Mouse (Mus musculus): ENCODE results near the gene Zmat1.
"Not testable (repeated sequence)": the region's sequence is repeated elsewhere in the genome, so short reads cannot be mapped to it uniquely, and the experiment has no call there.

- not testable (repeated sequence) for TF ChIP-seq CTCF (IDR thresholded peaks at IDR 0.05; ENCODE audit: low read depth, low read length); POLR2A (IDR thresholded peaks at IDR 0.05; ENCODE audit: borderline replicate concordance, low read depth, low read length)
Measured at GRCm38 (mm10) chrX:135053939-135054338, 44.9 kb upstream of the Zmat1 start.

Measured in bone marrow macrophage, adult 2 months (primary cell).